Mouse (Mus musculus): ENCODE results near the gene Sobp. TPM values are rescaled to one million over a fixed set of nuclear protein-coding genes. Genes with fewer than 3 reads are reported as not detected.

The Sobp gene
- polyA plus RNA-seq, 1 experiment, result not detected

DNA sequence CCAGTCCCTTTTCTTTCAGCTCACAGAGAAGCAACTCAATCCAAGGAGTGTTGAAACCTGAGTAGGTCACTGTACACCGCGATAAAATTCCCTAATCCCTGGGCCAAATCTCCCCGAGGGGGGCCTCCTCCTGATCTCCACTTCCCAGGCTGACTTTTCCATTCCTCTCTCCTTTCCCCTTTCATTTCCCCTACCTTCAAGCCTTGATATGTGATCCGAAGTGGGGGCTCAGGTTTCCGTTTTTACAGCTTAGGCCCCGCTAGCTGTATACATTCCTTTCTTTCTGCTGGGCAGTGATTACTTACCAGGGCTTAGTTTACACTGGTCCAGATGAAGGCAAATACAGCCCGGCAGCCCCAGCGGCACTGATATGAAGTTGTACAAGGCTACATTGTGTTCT is 3.2 kb downstream of the Sobp start:
- no peak for TF ChIP-seq GATA1 (IDR thresholded peaks at IDR 0.05; ENCODE audit: low read length)

DNA sequence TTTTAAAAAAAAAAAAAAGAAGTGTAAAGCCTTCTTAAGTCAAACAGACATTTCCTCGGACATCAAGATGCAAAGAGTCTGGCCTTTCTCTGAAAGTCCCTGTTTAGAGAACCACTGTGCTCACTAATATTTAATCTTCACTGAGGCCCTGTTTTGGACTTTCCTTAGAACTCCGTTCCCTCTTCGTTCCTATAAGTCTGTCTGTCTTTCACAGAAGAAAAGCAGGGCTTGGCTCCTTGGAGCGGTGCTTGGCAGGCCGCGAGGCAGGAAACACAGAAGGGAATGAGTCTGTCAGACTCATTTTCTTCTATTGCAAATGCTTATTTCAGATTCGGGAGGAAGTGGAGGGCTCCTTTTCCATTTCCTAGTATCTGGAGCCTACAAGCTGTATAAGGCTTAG is 5.5 kb downstream of the Sobp start:
- no peak for TF ChIP-seq GATA1 (IDR thresholded peaks at IDR 0.05; ENCODE audit: low read length)

DNA sequence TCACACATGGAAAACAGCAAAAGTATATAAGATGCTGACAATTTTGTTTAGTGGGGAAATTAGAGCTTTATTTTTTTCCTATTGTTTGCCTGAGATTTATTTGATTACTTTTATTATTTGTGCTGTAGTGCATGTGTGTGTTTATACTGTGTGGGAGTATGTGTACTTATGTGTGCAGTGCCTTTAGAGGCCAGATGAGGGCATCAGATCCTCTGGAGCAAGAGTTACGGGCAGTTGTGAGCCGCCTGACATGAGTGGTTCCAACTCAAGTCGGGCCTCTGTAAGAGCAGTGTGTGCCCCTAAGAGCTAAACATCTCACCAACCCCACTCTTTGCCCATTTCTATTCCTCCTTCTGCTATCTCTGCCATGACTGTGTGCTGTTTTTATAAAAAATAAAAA is 7.5 kb downstream of the Sobp start:
- no peak for TF ChIP-seq GATA1 (IDR thresholded peaks at IDR 0.05; ENCODE audit: low read length)

DNA sequence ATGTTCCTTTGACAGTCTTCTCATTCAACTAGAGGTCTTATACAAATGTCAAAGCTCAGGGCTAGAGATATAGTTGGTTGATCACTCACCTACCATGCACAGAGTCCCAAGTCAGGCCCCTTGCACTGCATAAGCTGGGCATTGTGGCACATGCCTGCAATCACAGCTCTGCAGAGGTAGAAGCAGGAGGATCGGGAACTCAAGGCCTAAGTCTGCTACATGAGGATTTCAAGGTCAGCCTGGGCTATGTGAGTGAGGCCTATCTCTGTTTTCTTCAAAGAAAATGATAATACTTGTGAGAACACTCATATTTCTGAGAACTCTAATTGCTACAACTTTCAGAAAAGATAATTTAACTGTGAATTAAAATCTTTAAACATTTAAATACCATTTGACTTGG is 8.2 kb downstream of the Sobp start:
- no peak for TF ChIP-seq GATA1 (IDR thresholded peaks at IDR 0.05; ENCODE audit: low read length)

DNA sequence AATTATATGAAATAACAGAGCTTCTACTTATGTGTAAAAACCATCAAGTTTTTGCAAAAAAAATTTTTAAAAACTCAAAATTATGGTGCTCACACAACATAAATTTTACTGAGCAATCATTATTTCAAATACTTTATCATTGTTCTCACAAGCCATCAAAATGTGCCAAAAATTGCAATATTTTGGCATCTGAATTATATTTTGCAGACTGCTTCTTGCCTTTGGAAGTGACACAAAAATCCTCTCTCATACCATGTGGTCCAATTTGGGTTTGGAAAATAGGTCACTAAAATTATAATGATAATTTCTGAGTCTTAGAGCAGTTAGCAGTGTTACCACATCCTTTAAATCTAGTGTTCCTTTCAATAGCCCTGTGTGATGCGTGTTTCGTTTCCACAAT is 9.9 kb downstream of the Sobp start:
- no peak for TF ChIP-seq GATA1 (IDR thresholded peaks at IDR 0.05; ENCODE audit: low read length)

DNA sequence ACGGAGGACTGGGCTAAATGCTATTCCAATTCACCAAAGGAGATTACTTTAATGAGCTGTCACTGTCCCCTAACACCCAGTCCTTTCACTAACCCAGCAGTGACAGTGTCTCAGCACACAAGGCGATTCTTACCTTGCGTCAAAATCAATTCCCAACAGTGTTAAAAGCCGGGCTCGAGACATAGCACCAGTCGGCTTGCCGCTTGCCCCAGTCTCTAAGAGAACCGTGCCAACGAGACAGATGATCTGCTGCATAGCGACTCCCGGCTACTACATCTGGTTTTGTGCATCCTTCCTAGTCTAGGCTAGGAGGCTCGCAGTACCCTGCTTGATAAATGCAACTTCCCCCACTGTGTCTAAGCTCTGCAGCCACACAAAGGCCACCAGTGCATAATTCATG is 12.0 kb downstream of the Sobp start:
- TF ChIP-seq GATA1 (IDR thresholded peaks at IDR 0.05; ENCODE audit: low read length), result no peak

DNA sequence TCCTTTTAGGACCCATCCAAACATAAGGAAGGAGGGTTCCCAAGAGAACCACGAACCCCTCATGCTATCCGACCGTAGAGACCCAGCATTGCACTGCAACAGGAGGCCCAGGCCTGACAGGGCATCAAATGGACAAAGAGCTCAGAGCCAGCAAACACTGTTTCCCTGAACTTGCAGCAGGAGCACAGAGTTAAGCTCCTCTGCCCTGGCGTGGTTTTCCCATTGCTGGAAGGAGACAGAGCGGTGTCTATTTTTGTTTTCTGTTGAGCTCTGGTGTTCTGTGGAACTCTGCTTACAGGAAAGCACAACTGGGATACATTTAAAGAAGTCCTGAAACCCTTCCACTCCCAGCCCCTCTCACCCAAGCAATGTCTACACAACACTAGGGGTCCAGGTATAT is 15.0 kb downstream of the Sobp start:
- TF ChIP-seq GATA1 (IDR thresholded peaks at IDR 0.05; ENCODE audit: low read length), result no peak

DNA sequence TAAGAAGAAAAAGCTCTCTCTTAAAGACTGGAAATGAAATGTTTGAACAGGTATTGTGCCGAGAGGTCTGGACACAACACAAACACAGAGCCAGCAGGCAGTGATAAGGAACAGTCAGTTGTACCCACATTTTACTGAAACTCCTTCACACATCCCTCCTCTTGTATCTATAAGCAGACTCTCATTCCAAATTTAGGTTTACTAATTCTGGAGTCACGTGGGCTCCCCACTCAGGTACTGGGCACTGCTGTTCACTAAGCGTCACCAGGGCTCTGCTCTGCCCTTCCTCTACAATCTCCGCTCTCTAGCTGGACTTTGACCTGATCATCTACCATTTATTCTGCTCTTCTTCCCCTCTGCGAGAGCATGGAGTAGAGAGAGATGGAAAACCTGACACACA is 15.4 kb downstream of the Sobp start:
- no peak for TF ChIP-seq GATA1 (IDR thresholded peaks at IDR 0.05; ENCODE audit: low read length)

DNA sequence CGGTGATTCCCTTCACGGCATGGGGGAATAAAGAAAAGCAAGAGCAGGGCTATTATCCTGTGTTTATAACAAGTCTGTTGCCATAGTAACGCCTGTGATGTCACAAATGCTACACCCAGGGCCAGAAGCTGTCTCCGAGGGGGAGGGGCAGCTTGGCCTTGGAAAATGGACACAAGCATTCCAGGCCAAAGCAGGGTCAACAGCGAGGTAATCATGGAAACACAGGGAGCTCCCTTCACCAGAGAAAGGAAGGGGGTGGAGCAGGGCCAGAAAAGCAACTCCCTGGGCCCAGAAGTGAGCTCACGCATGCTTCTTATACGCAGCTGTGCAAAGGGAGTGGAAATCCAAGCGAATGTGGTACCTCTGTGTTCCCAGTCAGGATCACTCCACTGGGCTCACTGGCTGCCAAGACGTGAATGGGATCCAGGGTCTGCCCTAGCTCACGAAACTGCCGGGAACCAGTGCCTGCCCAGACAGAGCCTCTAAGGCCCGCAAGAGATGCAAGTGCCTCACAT is 19.2 kb downstream of the Sobp start:
- no peak for TF ChIP-seq GATA1 (IDR thresholded peaks at IDR 0.05; ENCODE audit: low read length)

DNA sequence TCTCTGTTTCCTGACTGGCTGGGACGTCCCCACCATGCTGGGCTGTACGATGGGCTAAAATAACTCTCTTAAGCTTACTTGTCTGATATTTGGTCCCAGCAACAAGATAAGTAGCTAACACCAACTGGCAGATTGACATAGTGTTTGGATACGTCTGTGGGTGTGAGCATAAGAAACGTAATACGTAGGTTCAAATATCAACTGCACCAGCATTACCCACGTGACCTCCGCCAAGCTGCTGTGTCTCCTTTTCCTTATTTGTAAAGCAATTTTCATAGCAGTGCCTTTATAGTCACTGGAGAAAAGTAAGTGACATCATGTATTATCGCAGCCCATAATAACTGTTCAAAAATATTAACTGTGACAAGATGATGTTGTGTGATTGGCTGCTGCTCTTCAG is 21.7 kb downstream of the Sobp start:
- no peak for TF ChIP-seq GATA1 (IDR thresholded peaks at IDR 0.05; ENCODE audit: low read length)

DNA sequence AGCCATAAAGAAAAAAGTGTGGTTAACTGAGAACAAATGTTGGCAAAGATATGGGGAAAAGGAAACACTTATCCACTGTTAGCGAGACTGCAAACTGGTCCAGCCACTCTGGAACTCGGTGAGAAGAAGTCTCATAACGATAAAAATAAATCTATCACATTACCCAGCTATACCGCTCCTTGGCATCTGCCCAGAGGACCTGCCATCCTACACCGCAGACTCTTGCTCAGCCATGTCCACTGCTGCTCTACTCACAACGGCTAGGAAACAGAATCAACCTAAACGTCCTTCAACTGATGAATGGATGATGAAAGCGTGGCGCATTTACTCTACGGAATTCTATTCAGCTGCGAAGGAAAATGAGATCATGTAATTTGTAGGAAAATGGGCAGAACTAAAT is 25.9 kb downstream of the Sobp start:
- no peak for TF ChIP-seq GATA1 (IDR thresholded peaks at IDR 0.05; ENCODE audit: low read length)

DNA sequence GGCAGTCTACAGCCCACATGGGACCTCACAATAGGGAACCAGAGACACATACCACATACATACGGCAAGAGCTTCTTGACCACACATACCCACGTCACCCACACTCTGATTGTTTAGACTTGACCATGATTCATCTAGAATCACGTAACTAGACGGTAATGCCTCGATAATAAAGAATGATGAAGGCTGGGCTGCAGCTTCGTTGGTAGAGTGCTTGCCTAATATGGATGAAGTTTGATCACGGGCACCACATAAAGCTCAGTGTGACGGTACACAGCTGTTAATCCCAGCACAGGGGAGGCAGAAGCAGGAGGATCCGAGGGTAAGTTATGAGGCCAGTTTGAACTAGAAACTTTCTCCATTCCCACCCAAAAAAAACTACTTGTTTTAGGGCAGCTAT is 31.2 kb downstream of the Sobp start:
- TF ChIP-seq GATA1 (IDR thresholded peaks at IDR 0.05; ENCODE audit: low read length), result no peak

DNA sequence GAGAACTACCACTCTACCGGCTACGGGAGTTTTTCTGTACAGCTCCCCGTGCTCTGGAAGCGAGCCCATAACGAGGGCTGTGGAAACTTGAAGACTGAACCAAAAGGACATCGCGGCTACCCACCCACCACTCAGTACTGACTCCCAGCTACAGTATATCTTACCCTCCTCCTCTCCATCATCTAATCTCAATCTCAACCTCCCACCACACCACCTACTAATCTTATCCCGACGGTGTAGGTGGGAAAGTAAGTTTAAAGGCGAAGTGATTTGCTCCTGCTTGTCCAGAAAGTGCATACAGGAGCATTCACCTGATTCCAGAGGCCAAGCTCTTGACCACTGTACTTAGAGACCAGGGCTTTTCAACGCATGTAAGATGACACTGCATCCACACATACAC is 40.3 kb downstream of the Sobp start:
- no peak for TF ChIP-seq GATA1 (IDR thresholded peaks at IDR 0.05; ENCODE audit: low read length)

DNA sequence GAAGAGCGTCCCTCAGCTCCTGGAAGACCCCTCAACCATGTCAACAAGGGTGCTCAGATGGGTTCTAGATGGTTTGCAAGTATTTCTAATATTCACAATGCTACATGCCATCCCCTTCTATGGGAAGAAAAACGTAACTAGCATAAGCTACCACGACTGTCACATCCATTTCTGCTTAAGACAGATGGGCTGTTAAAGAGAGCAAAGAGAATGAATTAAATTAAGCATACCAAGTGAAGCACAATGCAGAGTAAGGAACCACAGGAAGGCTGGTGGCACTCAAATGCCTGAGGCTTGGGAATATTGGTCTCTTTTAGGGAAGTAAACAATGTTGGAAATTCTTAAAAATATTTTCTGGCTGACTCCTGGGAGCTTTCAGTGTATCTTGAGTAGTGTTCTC is 45.6 kb downstream of the Sobp start:
- no peak for TF ChIP-seq GATA1 (IDR thresholded peaks at IDR 0.05; ENCODE audit: low read length)

DNA sequence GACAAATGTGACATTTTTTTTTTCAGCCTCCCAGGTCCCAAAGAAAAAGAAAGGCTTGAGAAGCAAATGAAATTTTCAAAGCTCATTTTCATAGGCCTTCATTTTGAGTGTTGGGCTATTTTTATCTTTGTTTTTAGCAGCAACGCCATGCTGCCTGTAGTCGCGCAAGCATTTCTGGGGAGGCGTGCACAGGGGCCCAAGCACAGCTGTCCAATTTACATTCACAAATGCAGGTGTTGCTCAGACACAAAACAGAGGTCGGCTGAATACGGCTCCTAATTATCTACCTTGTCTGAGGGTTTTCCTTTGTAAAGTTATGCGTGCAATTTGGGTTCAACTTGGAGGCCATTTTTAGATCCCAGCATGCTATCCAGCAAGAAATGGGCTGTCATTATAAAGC is 49.8 kb downstream of the Sobp start:
- TF ChIP-seq GATA1 (IDR thresholded peaks at IDR 0.05; ENCODE audit: low read length), result no peak

DNA sequence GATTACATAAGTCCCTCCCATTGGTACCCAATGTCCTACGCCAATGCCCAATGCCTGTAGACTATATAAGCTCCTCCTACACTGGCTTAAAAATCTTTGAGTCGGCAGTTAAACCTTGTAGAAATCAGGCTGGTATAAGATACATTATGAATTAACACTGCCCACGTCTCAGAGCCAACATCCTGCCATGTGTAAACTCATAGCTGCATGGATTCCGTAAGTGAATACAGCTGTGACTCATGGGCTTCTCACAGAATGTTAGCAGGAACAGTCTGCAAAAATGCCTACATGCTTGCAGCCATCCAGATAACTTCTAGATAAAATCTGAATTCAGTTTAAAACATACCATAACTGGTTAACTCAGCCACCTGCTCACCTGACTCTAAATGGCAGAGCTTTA is 50.2 kb downstream of the Sobp start:
- TF ChIP-seq GATA1 (IDR thresholded peaks at IDR 0.05; ENCODE audit: low read length), result no peak

DNA sequence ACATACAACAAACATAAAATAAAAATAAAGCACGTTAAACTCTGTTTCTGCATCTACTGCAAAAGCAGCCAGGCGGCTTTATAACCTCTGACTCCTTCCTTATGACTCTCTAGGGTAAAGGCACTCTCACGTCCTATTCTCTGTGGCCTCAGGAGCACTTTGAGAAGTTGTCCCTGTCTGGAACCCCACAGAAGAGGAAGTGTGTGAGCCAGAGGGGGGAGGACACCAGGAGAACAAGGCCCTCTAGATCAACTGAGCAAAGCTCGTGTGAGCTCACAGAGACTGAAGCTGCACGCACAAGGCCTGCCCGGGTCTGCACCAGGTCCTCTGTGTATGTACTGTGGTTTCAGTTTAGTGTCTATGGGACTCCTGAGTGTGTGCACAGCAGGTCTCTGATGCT is 50.9 kb downstream of the Sobp start:
- no peak for TF ChIP-seq GATA1 (IDR thresholded peaks at IDR 0.05; ENCODE audit: low read length)

DNA sequence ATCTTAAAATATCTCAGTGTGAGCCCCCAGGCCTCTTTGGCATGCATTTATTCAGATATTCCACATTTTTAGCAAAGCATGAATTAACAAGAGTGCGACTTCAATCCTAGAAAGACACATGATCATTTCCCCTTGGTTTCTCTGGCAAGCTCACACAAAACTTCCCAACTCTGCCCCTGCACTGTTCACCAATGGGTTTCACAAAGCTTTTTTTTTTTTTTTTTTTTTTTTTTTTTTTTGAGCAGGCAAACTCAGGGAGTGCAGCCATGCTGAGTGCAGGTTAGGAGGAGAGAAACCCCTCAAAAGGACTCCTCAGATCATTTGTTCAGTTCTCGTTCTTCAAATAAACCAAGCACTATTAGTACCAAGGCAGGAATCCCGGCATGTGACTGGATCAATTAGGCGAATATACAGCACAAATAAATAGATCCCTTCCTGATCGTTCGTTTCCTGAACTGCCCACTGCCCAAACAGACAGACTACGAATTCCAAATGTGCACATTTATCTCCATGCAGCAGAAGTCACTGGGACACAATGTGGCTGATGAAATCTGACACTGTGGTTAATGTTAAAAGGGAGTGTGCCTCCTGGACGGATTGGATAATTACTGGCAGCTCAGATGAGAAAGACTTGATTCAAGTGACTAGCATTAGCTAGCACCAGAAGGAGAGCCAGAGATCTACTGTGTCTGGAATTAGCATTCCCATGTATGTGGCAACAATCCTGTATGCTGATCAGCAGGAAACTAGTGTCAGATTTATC is 53.5 kb downstream of the Sobp start:
- TF ChIP-seq GATA1 (IDR thresholded peaks at IDR 0.05; ENCODE audit: low read length), result peak; percentile 11
